Mouse (Mus musculus): Measurements from ENCODE around the gene Islr. TPM values are rescaled to one million over a fixed set of nuclear protein-coding genes. Genes with fewer than 3 reads are reported as not detected.
A peak's percentile ranks its signal among the peaks of the same experiment; 100 is the strongest.

Islr gene
- polyA plus RNA-seq, 1 experiment from 2014 or later, result 60.4 TPM

DNA sequence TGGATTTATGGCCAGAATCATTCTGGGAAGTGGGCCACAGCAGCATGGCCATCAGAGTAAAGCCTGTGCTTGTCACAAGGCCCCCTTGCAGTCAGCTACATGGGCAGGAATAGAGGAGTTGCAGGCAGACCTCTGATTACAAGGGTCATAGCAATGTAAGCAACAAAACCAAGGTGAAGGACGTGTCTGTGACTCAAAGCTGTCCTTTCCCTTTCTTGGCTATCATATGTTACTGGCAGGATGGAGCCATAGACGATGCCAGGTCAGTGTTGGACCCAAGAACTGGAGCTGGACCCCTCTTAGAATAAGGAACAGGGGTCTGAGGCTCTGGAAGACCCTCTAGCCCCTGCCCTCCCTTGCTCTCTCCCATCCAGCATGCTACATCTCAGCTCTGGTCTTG lies 55.3 kb downstream of the Islr start:
- Histone ChIP-seq H3K36me3 (ENCODE audit: insufficient read depth, low read length) (no peaks in the 10 kb centered on the region), H3K27ac (no peak overlapping the region), H3K9ac (ENCODE audit: low read depth, low read length) (no peak overlapping the region), H3K4me2 (ENCODE audit: low read length) (no peak overlapping the region), H3K4me3 (replicated peaks; ENCODE audit: low read depth, low read length) (no peak overlapping the region), H3K27me3 (ENCODE audit: insufficient read depth, low read length) (no peaks in the 10 kb centered on the region), H3K9me3 (replicated peaks; ENCODE audit: low read length) (no peaks in the 10 kb centered on the region), H3K4me1 (replicated peaks; ENCODE audit: insufficient read depth, low read length) (peaks cover 9% of the 10 kb centered on the region; the same call in 1 of the 2 replicates)
- ATAC-seq (replicated peaks; ENCODE audit: low FRiP score, low read depth) (no peak), DNase-seq (ENCODE audit: low spot score) (no peak)
- 46% methylated on average over 2 of the region's 2 CpGs for WGBS
- TF ChIP-seq CTCF (IDR thresholded peaks at IDR 0.05; ENCODE audit: low read depth), result no peak

DNA sequence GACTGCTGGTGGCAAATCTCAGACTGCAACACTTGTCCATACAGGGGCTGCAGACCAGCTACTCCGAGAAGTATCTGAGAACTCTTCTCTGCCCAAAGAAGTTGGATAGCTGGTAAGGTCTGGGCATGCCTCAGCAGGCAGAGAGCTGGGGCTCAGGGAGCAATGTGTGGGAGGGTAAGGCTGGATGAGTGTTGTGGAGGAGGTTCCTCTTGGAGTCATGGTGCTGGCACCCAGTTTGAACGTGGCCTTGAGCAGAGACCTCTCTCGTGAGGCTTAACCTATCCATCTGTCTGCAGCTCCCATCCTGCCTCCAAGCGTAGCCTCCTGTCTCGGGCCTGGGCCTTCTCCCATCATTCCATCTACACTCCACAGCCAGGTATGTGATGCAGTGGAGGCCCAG lies 58.7 kb downstream of the Islr start:
- DNase-seq (ENCODE audit: low spot score), result no peak
- no peak for TF ChIP-seq CTCF (IDR thresholded peaks at IDR 0.05; ENCODE audit: low read depth)

GRCm38 (mm10) chr9:58144664-58145063 lies 59.4 kb downstream of the Islr start:
- TF ChIP-seq CTCF (IDR thresholded peaks at IDR 0.05; ENCODE audit: low read depth), result no peak
- H3K9me3 ChIP-seq (replicated peaks; ENCODE audit: low read length), result no peaks in the 10 kb centered on the region
- no peaks in the 10 kb centered on the region for H3K27me3 ChIP-seq (ENCODE audit: insufficient read depth, low read length)
- no peak overlapping the region for H3K27ac ChIP-seq
- H3K36me3 ChIP-seq (ENCODE audit: insufficient read depth, low read length), result no peaks in the 10 kb centered on the region
- H3K4me2 ChIP-seq (ENCODE audit: low read length), result no peak overlapping the region
- 71% methylated on average over 1 of the region's 1 CpGs for whole genome bisulfite sequencing
- H3K9ac ChIP-seq (ENCODE audit: low read depth, low read length), result no peak overlapping the region
- H3K4me1 ChIP-seq (replicated peaks; ENCODE audit: insufficient read depth, low read length), result peaks cover 17% of the 10 kb centered on the region
- no peak overlapping the region for H3K4me3 ChIP-seq (replicated peaks; ENCODE audit: low read depth, low read length)
- ATAC-seq (replicated peaks; ENCODE audit: low FRiP score, low read depth), result 0 out of 2 replicates have a peak, but pooled peaks have one; percentile 17
- DNase-seq (ENCODE audit: low spot score), result no peak

More for the DNA sequence above, 58.7 kb downstream of the Islr start:
- Histone ChIP-seq H3K4me1 (replicated peaks; ENCODE audit: insufficient read depth, low read length) (peaks cover 9% of the 10 kb centered on the region; the same call in 1 of the 2 replicates), H3K4me2 (ENCODE audit: low read length) (no peak overlapping the region), H3K9ac (ENCODE audit: low read depth, low read length) (no peak overlapping the region), H3K9me3 (replicated peaks; ENCODE audit: low read length) (no peaks in the 10 kb centered on the region), H3K4me3 (replicated peaks; ENCODE audit: low read depth, low read length) (no peak overlapping the region), H3K36me3 (ENCODE audit: insufficient read depth, low read length) (no peaks in the 10 kb centered on the region), H3K27ac (no peak overlapping the region), H3K27me3 (ENCODE audit: insufficient read depth, low read length) (no peaks in the 10 kb centered on the region)
- 51% methylated on average over 5 of the region's 5 CpGs for WGBS
- ATAC-seq (replicated peaks; ENCODE audit: low FRiP score, low read depth), result 0 out of 2 replicates have a peak, but pooled peaks have one; percentile 55

DNA sequence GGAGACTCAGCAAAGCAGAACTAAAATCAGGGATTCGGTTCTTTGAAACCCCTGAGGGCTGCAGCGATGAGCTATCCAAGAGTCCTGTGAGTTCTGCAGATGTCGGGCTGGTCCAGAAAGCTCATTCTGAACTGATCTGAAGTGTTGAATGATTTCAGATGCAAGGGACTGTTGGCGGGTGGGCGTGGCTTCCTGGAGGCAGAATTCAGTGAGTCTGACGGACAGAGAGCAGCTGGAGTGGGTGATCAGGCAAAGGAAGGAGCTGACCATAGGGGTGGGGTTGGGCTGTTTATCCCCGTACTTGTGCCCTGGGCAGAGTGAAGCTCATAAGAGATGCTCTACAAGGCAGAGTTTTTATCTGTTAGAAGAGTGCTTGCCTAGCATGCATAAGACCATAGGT lies 60.7 kb downstream of the Islr start:
- no peaks in the 10 kb centered on the region for H3K27me3 ChIP-seq (ENCODE audit: insufficient read depth, low read length)
- WGBS, result 33% methylated on average over 7 of the region's 7 CpGs
- no peaks in the 10 kb centered on the region for H3K36me3 ChIP-seq (ENCODE audit: insufficient read depth, low read length)
- no peak overlapping the region for H3K4me2 ChIP-seq (ENCODE audit: low read length)
- H3K9me3 ChIP-seq (replicated peaks; ENCODE audit: low read length), result no peaks in the 10 kb centered on the region
- DNase-seq (ENCODE audit: low spot score), result peak; percentile 76
- peaks cover 19% of the 10 kb centered on the region for H3K4me1 ChIP-seq (replicated peaks; ENCODE audit: insufficient read depth, low read length)
- no peak for TF ChIP-seq CTCF (IDR thresholded peaks at IDR 0.05; ENCODE audit: low read depth)
- ATAC-seq (replicated peaks; ENCODE audit: low FRiP score, low read depth), result no peak
- H3K4me3 ChIP-seq (replicated peaks; ENCODE audit: low read depth, low read length), result no peak overlapping the region
- no peak overlapping the region for H3K27ac ChIP-seq
- no peak overlapping the region for H3K9ac ChIP-seq (ENCODE audit: low read depth, low read length)

DNA sequence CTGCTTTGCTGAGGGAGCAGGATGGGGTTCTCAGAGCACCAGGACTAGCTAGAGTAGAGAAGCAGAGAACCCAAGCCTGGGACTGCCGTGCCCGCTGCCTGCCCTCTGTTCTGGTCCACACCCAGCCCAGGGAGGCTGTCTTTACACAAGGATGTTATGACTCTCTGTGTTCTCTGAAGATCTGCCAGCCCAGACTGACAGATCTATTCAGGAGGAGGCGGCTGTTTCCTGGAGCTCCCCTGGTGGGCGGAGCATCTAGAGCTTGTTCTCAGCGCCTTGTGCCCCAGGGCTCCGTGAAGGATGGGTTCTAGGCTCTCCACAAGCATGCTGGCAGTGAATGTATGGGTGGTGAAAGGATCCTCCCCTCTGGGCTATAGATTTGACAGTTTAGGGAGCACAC lies 64.2 kb downstream of the Islr start:
- TF ChIP-seq CTCF (IDR thresholded peaks at IDR 0.05; ENCODE audit: low read depth), result 0 out of 2 replicates have a peak, but pooled peaks have one; percentile 10
- DNase-seq (ENCODE audit: low spot score), result no peak
- no peaks in the 10 kb centered on the region for H3K27me3 ChIP-seq (ENCODE audit: insufficient read depth, low read length)
- H3K4me3 ChIP-seq (replicated peaks; ENCODE audit: low read depth, low read length), result no peak overlapping the region
- no peak overlapping the region for H3K4me2 ChIP-seq (ENCODE audit: low read length)
- WGBS, result 39% methylated on average over 6 of the region's 6 CpGs
- no peaks in the 10 kb centered on the region for H3K9me3 ChIP-seq (replicated peaks; ENCODE audit: low read length)
- no peak overlapping the region for H3K27ac ChIP-seq
- ATAC-seq (replicated peaks; ENCODE audit: low FRiP score, low read depth), result no peak
- peaks cover 21% of the 10 kb centered on the region for H3K4me1 ChIP-seq (replicated peaks; ENCODE audit: insufficient read depth, low read length)
- no peaks in the 10 kb centered on the region for H3K36me3 ChIP-seq (ENCODE audit: insufficient read depth, low read length)
- H3K9ac ChIP-seq (ENCODE audit: low read depth, low read length), result no peak overlapping the region

GRCm38 (mm10) chr9:58135921-58136321 lies 68.2 kb downstream of the Islr start:
- Histone ChIP-seq H3K9ac (ENCODE audit: low read depth, low read length) (no peak overlapping the region), H3K4me3 (replicated peaks; ENCODE audit: low read depth, low read length) (no peak overlapping the region), H3K4me1 (replicated peaks; ENCODE audit: insufficient read depth, low read length) (peaks cover 34% of the 10 kb centered on the region), H3K4me2 (ENCODE audit: low read length) (no peak overlapping the region), H3K9me3 (replicated peaks; ENCODE audit: low read length) (no peaks in the 10 kb centered on the region), H3K27me3 (ENCODE audit: insufficient read depth, low read length) (no peaks in the 10 kb centered on the region), H3K27ac (no peak overlapping the region), H3K36me3 (ENCODE audit: insufficient read depth, low read length) (no peaks in the 10 kb centered on the region)
- ATAC-seq (replicated peaks; ENCODE audit: low FRiP score, low read depth) (no peak; the same call in 1 of the 2 replicates), DNase-seq (ENCODE audit: low spot score) (no peak)
- 25% methylated on average over 2 of the region's 2 CpGs for WGBS
- TF ChIP-seq CTCF (IDR thresholded peaks at IDR 0.05; ENCODE audit: low read depth), result no peak

DNA sequence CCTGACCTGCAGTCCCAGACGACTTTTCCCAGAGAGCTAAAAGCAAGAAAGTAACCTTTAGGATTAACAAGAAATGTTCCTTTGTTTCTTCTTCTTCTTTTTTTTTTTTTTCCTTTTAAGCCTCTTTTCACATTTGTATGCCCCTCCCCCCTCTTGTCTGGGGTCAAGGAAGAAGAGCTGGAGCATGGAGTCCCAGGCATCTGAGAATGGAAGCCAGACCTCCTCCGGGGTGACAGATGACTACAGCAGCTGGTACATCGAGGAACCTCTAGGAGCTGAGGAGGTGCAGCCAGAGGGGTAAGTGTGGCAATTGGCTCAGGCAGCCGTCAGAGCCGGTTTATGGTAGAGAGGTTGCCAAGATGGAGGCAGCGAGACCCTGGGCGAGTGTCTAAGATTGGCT lies 69.2 kb downstream of the Islr start:
- no peaks in the 10 kb centered on the region for H3K36me3 ChIP-seq (ENCODE audit: insufficient read depth, low read length)
- 0 out of 2 replicates have a peak overlapping the region, but pooled peaks have one; percentile 1 for H3K27ac ChIP-seq
- no peak overlapping the region for H3K9ac ChIP-seq (ENCODE audit: low read depth, low read length)
- H3K9me3 ChIP-seq (replicated peaks; ENCODE audit: low read length), result no peaks in the 10 kb centered on the region
- DNase-seq (ENCODE audit: low spot score) (no peak), ATAC-seq (replicated peaks; ENCODE audit: low FRiP score, low read depth) (no peak)
- H3K4me1 ChIP-seq (replicated peaks; ENCODE audit: insufficient read depth, low read length), result peaks cover 29% of the 10 kb centered on the region
- no peak overlapping the region for H3K4me3 ChIP-seq (replicated peaks; ENCODE audit: low read depth, low read length)
- H3K4me2 ChIP-seq (ENCODE audit: low read length), result 0 out of 2 replicates have a peak overlapping the region, but pooled peaks have one; percentile 1
- no peak for TF ChIP-seq CTCF (IDR thresholded peaks at IDR 0.05; ENCODE audit: low read depth)
- 25% methylated on average over 7 of the region's 7 CpGs for WGBS
- H3K27me3 ChIP-seq (ENCODE audit: insufficient read depth, low read length), result no peaks in the 10 kb centered on the region

Data from kidney, postnatal 0 days (tissue).